ENCODE assay signal across 12 mouse cellular contexts in the genomic region with DNA sequence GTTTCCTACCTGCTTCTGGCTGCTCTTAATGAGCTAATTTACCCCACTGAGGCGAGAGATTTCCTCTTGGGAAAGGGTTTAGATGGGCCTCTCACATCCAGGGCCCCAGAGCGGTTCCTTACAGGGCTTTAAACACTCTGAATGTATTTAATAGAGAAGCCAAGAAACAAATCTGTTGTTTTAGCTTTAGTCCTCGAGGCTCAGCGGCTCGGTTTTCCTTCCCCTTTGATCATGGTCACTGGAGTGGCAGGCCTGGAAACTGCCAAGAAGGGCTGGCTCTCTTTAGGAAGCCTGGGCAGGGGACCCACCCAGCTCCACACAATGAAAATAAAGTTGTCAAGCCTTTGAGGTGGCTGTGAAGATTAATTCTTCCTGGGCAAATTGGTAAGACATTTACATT.
DNase-seq lines count a peak whose midpoint lies in the region; ATAC-seq and TF ChIP-seq lines count a peak whose summit lies in the region.
"Had no signal": no experiment of that assay in that cellular context is flagged by ENCODE, and none has a peak within 500 bp of the region (broad histone marks: within the 10 kb centered on the region; RNA-seq: fewer than 3 reads in every experiment).

No protein-coding gene starts in this region.

- TF ChIP-seq CTCF in layer of hippocampus, adult 2 months (conservative IDR thresholded peaks at IDR 0.05) = no peak

- no peak overlapping the region for H3K9ac ChIP-seq in embryonic facial prominence, embryonic 15.5 days
- H3K9ac ChIP-seq in limb, embryonic 11.5 days (ENCODE audit: low read length) = no peak overlapping the region
- H3K9ac ChIP-seq: hindbrain, embryonic 15.5 days; liver, embryonic 14.5 days had no signal

- ATAC-seq in embryonic facial prominence, embryonic 15.5 days (ENCODE audit: insufficient number of reproducible peaks, low FRiP score, low TSS enrichment, low read depth) = peak; percentile 49; the same call in 1 of the 2 replicates
- ATAC-seq in limb, embryonic 11.5 days (ENCODE audit: insufficient number of reproducible peaks, low FRiP score, low TSS enrichment, low read depth) = peak; percentile 58
- ATAC-seq: CD4-positive, CD25-positive, alpha-beta regulatory T cell, adult 4 months had no signal

- peaks cover 22% of the 10 kb centered on the region for H3K4me1 ChIP-seq in embryonic facial prominence, embryonic 15.5 days
- H3K4me1 ChIP-seq in limb, embryonic 11.5 days (ENCODE audit: control insufficient read depth, insufficient read depth, low read length) = peaks cover 27% of the 10 kb centered on the region
- H3K4me1 ChIP-seq: hindbrain, embryonic 15.5 days had no signal

- 0 out of 2 replicates have a peak overlapping the region, but pooled peaks have one; percentile 32 for H3K27ac ChIP-seq in layer of hippocampus, adult 2 months
- no peak overlapping the region for H3K27ac ChIP-seq in embryonic facial prominence, embryonic 15.5 days (replicated peaks)
- no peak overlapping the region; the same call in 1 of the 2 replicates for H3K27ac ChIP-seq in limb, embryonic 11.5 days (replicated peaks; ENCODE audit: low read depth, low read length)
- H3K27ac ChIP-seq: hindbrain, embryonic 15.5 days; liver, embryonic 14.5 days had no signal

- WGBS in embryonic facial prominence, embryonic 15.5 days = 17% methylated on average over 5 of the region's 5 CpGs
- 6% methylated on average over 5 of the region's 5 CpGs for WGBS in limb, embryonic 11.5 days

- no peaks in the 10 kb centered on the region for H3K36me3 ChIP-seq in embryonic facial prominence, embryonic 15.5 days
- no peaks in the 10 kb centered on the region for H3K36me3 ChIP-seq in limb, embryonic 11.5 days (ENCODE audit: control insufficient read depth, insufficient read depth, low read length)
- H3K36me3 ChIP-seq: hindbrain, embryonic 15.5 days had no signal

- no peaks in the 10 kb centered on the region for H3K9me3 ChIP-seq in embryonic facial prominence, embryonic 15.5 days (replicated peaks)
- no peaks in the 10 kb centered on the region for H3K9me3 ChIP-seq in limb, embryonic 11.5 days (ENCODE audit: control insufficient read depth, low read length)
- H3K9me3 ChIP-seq: hindbrain, embryonic 15.5 days had no signal

- no peak overlapping the region for H3K4me3 ChIP-seq in layer of hippocampus, adult 2 months
- no peak overlapping the region for H3K4me3 ChIP-seq in embryonic facial prominence, embryonic 15.5 days (replicated peaks)
- no peak overlapping the region for H3K4me3 ChIP-seq in limb, embryonic 11.5 days (ENCODE audit: low read depth, low read length)
- H3K4me3 ChIP-seq: hindbrain, embryonic 15.5 days had no signal

- no peak for DNase-seq in layer of hippocampus, adult 2 months (ENCODE audit: low spot score in 2 of 2)
- no peak for DNase-seq in layer of hippocampus, postnatal 10 days (ENCODE audit: low spot score in 2 of 2)
- DNase-seq in embryo, embryonic 10.5 days (ENCODE audit: low spot score) = peak; percentile 53
- peak; percentile 72 for DNase-seq in limb, embryonic 11.5 days (ENCODE audit: low spot score)
- DNase-seq in adipocyte (ENCODE audit: low spot score) = no peak
- no peak for DNase-seq in yolk sac, embryonic 10.5 days (ENCODE audit: low spot score)
- DNase-seq in cerebellum, adult 8-10 months = no peak
- DNase-seq: adrenal gland, adult 2 months had no signal

- H3K4me2 ChIP-seq in embryonic facial prominence, embryonic 15.5 days (replicated peaks) = no peak overlapping the region
- H3K4me2 ChIP-seq in limb, embryonic 11.5 days (ENCODE audit: low read depth, severe bottlenecking) = no peak overlapping the region
- H3K4me2 ChIP-seq: hindbrain, embryonic 15.5 days had no signal

- no peaks in the 10 kb centered on the region for H3K27me3 ChIP-seq in embryonic facial prominence, embryonic 15.5 days
- no peaks in the 10 kb centered on the region for H3K27me3 ChIP-seq in limb, embryonic 11.5 days (ENCODE audit: control insufficient read depth, insufficient read depth, low read length)
- H3K27me3 ChIP-seq: hindbrain, embryonic 15.5 days had no signal

Comparison
In these comparisons a context has a peak if more than half of its experiments do, and no peak if none do; other contexts are left out.
1. DNase-seq: peak in embryo, embryonic 10.5 days (single experiment) and limb, embryonic 11.5 days (single experiment); none in layer of hippocampus, adult 2 months (0 of 2), layer of hippocampus, postnatal 10 days (0 of 2), adipocyte (single experiment), yolk sac, embryonic 10.5 days (single experiment) and cerebellum, adult 8-10 months (single experiment).